Mouse (Mus musculus): ENCODE measurements around the gene Trim59.

Gene Trim59

DNA sequence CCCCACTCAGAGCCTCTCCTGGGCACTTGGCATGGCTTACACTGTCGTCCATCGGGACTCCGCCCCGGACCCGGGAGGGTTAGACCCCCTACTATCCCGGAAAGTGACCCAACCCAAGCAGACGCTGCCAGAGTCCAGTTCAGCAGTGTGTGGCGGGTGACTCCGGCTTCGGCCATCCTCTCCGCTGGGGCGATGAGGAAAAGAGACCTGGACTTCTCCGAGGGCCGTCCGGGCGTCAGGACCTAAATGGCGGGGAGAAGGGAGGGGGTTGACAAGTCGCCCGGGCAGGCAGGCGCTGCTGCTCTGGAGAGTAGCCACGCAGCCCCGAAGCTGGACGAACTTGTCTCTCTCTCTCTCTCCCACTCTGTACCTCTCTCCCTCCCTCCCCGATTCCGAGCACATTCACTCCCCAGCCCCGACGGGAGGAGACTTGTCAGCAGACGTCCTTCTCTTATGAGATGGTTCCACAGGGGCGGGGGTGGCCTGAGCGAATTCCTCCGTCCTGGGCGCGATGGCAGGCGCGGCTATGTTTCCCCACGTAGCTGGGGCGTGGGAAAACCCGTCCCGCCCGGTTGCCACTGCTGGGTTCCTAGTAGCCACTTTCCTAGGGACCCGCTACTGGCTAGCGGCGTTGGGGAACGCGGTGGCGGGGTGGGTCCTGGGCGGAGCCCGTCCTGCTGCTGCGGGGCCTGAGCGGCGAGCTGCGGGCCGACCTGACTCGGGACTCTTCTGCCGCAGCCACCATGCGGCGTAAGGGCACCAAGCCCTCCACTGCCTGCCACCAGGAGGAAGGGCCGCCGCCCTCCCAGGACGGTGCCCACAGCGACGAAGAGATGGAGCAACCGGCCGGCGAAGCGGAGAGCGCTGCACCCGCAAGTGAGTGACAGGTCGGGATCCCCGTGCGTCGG lies 39.0 kb downstream of the Trim59 start:
- peak; percentile 34 for DNase-seq (ENCODE audit: low spot score)

DNA sequence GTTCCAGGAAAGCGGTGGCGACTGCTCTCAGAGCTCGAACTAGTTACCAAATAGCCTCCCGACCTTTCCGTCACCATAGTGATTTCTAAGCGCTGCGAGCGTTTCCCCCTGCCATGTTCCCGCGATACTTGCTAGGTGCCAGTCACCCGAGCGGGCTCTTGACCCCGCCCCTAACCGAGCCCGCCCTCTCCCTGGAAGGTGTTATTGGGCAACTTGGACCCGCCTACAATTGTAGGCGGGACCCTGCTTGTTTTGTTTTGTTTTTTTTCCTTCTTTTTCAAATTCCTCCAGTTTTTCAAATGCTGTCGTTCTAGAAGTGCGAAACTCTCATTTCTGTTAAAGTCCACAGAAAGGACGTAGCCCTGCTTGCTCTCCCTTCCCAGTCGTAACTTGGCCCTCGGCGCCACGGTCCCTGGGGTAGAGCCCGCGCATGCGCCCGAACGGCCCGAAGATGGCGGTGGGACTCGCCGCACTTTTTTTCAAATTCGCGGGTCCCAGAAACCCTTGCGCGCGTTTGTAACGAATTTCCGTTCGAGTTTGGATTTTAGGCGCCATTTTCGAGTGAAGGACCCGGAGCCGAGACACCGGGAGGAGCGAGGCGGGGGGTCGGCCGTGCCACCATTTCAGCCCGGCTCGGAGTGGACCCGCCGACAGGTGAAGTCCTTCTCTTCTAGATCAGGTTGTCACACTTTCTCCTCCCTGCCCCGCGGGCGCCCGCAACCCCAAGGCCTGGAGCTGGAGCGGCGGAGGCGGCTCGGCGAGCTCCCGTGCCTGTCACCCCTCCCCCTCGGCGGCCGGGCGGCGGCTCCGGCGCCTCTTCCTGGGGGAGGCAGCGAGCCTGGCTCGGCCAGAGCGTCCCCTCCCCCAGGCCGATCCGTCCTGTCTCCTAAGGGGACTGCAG lies 39.9 kb downstream of the Trim59 start, which contains the start of the genes Ift80 and Smc4:
Gene Ift80, minus strand, starts transcription at position 134 of the 901 bp plus-strand sequence.
Gene Smc4, plus strand, starts transcription at position 302 of the 901 bp plus-strand sequence.
- DNase-seq (ENCODE audit: low spot score), result peak; percentile 91

DNA sequence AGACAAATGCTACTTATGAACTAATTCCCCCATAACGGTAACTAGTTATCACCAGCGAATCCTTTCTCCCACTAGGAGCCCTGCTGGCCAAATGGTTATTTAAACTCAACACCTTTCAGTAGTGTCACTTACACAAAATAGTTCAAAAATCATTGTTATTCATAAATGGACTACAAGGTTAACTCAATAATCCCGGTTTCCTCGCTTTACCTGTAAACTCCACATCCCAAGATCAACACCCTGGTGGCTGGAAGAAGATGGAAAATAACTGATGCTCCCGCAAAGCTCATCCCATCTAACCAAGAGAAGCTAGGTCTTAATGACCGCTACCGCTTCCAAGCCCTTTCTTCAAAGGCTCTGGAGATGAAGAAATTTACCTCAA lies 40.5 kb downstream of the Trim59 start:
- DNase-seq (ENCODE audit: low spot score), result no peak

DNA sequence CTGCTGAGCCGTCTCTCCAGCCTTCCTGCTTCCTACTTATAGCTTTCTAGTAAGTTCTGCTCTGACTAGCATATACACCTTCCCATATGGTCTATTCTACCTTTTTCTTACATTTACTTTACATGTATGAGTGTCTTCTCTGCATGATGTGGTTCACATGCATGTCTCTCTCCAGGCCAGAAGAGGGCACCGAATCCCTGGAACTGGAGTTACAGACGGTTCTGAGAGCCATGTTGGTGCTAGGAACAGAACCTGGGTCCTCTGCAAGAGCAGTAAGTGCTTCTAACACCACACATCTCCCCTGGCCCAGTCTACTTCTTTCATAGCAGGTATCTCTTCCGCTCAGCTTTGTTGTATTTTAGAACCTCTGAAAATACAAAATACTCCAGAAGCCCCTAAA lies 41.8 kb downstream of the Trim59 start:
- no peak for DNase-seq (ENCODE audit: low spot score)

DNA sequence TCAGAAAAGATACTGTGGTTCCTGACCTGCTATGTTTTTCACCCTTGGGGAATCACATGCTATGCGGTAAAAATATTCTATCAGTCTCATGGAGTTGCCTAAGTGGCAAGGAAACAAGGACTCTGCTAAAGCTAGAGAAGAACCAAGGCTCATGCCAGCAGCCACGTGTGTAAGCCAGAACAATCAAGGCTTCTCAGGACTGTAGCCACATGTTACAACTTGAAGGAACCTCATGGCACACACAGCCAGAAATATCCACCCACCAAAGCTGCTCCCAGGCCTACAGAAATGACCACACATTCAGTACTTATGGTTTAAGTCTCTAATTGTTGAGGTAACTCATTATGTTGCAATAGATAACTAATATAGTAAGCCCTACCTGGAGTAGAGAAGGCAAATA lies 58.0 kb downstream of the Trim59 start:
- no peak for DNase-seq (ENCODE audit: low spot score)
